Mouse (Mus musculus): ENCODE results near the gene Abcg5.

DNA sequence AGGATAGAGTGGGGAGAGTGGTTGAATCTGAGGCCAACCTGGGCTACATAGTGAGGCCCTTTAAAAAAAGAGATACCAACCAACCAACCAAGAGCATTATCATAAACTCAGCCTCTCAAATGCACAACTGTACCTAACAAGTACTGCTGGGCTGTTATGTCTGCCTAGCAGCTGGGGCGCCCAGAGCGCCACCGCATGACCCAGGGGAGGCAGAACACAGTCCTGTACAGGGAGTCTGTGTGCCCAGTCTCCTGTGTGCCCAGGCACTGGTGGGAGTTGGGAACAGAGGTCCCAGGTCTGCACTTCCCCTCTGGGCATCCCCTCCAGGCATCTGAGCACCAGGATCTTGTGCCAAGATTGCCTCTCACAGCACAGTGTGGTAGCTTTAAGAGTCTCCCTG, 42.4 kb upstream of the Abcg5 start:
- no peak for TF ChIP-seq CTCF (IDR thresholded peaks at IDR 0.05)
- no peak for TF ChIP-seq POLR2A (IDR thresholded peaks at IDR 0.05; ENCODE audit: insufficient read depth, low read depth, low read length)
